Mouse (Mus musculus) cerebral cortex, adult 2 months (tissue): ENCODE results near the gene Lsp1.

Source experiments
- WGBS: fragments of 180-500 bp; shearing (Covaris S2); methylation state at CpG from one replicate; pipeline ENCODE4 v1.1.7; 2018; 5-methylcytosine and 5-hydroxymethylcytosine counted together

Lsp1 gene

DNA sequence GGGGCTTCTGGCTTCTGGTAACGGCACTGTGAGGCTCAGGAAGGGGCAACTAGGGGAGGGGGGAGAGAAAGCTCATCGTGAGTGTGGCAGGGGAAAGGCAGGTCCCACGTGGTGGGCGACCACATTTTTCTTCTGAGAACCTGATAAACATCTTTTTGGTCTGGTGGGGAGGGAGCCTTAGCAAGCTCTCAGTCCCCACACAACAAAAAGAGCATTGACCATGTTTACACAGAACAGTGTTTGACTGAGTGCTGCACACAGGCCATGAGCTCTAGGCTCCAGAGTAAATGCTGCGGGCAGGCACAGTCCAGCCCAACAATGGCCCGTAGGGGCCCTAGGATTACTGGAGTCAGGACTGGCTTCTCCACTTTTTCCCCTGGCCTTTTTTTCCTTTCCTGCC lies 78.2 kb downstream of the Lsp1 start:
- WGBS = 59% methylated on average over 6 of the region's 6 CpGs

DNA sequence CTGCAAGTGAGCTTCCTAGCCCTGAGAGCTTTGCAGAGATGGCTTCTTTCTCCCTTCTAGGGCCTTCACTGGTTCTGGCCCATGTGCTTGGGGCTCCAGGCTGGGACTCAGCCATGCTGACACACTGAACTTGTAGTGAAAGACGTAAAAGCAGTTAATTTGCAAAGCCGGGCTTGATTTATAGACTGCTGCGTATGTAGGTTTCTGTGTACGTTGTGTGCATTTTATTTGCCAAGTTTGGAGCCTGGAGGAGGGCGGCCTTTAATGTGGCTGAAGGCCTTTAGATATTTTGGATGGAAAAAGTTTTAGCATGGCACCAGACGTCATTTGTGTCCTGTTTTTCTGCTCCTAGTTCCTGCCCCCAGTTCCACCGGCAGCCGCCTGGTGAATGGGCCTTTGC lies 79.2 kb downstream of the Lsp1 start:
- 89% methylated on average over 8 of the region's 8 CpGs for WGBS

DNA sequence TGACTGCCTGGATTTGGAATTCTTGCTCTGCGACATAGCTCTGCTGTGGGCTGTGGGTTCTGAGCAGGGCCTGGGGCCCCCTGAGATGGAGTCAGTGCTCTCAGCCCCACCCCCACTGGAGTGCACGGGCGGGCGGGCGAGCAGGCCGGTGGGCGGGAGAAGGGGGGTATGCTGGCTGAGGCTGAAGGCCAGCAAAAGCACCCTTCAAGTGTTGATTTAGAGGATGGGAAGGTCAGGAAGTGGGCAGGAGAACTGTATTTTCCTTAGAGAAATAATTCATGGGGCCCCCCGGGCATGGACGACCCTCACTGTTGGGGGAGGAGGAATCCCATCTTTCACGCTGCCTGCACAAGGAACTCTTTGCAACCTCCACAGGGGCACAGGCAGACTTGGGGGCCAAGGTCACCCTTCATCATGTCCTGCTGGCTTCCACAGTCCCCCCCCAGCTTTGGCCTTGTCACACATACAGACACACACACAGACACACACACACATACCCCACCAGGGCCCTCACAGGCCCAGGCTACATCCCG lies 82.2 kb downstream of the Lsp1 start:
- 82% methylated on average over 11 of the region's 11 CpGs for WGBS
